Mouse (Mus musculus): Measurements from ENCODE around the gene Gnat3. TPM values are rescaled to one million over a fixed set of nuclear protein-coding genes. Genes with fewer than 3 reads are reported as not detected.

Gnat3 gene
- polyA plus RNA-seq, 1 experiment: 0.46 TPM

- Histone ChIP-seq H3K4me1 (replicated peaks; ENCODE audit: control insufficient read depth, insufficient read depth, low read length) (no peaks in the 10 kb centered on the region), H3K4me3 (ENCODE audit: control insufficient read depth, insufficient read depth, low read length) (no peak overlapping the region), H3K36me3 (ENCODE audit: control insufficient read depth, insufficient read depth, low read length) (no peaks in the 10 kb centered on the region), H3K27ac (ENCODE audit: control insufficient read depth, insufficient read depth, low read length) (no peak overlapping the region), H3K27me3 (ENCODE audit: control insufficient read depth, insufficient read depth, low read length) (no peaks in the 10 kb centered on the region)
- TF ChIP-seq POLR2A (IDR thresholded peaks at IDR 0.05; ENCODE audit: control insufficient read depth, extremely low read depth, insufficient read depth, low read length, poor library complexity) (no peak), CTCF (IDR thresholded peaks at IDR 0.05; ENCODE audit: borderline replicate concordance, control insufficient read depth, extremely low read depth, insufficient read depth, low read length, poor library complexity) (no peak)
- DNase-seq: no peak
- 89% methylated on average over 6 of the region's 6 CpGs for WGBS
Observed at GRCm38 (mm10) chr5:18003675-18004074, 41.3 kb downstream of the Gnat3 start.

DNA sequence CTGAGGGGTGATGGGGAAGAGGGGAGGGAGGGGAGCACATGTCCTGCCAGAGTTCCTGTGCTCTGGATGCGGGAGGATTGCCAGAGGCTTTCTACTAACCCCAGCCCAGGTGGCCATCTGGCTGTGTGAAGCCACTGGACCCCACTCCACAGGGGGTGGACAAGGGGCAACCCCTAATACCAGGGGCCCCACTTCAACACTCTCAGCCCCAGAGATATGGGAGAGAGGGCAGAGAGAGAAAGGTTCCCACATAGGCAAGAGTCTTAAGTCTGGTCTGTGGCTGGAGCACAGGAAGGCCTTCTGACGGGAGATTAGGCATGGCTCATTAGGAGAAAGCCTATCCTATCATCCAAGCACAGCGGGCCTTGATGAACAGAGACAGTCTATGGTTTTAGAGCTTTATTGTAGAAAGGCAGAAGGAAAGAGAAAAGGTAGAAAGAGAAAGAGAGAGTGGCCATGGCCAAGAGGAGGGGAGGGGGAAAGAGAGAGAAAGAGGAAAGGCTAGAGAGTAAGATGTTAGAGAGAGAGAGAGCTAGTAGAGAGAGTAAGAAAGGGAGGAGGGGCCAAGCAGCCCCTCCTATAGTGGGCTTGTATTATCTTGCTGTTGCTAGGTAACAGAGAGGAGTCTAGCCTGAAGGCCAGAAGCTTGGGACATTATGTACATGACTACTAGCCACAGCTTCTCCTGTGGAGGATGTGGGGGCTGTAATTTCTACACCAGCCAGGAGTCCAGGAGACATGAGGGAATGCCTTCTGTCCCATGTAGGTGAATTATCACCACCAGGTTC, 42.7 kb downstream of the Gnat3 start:
- no peaks in the 10 kb centered on the region for H3K36me3 ChIP-seq (ENCODE audit: control insufficient read depth, insufficient read depth, low read length)
- TF ChIP-seq CTCF (IDR thresholded peaks at IDR 0.05; ENCODE audit: borderline replicate concordance, control insufficient read depth, extremely low read depth, insufficient read depth, low read length, poor library complexity) (no peak), POLR2A (IDR thresholded peaks at IDR 0.05; ENCODE audit: control insufficient read depth, extremely low read depth, insufficient read depth, low read length, poor library complexity) (no peak)
- no peaks in the 10 kb centered on the region for H3K4me1 ChIP-seq (replicated peaks; ENCODE audit: control insufficient read depth, insufficient read depth, low read length)
- WGBS: 98% methylated on average over 3 of the region's 3 CpGs
- no peak overlapping the region for H3K4me3 ChIP-seq (ENCODE audit: control insufficient read depth, insufficient read depth, low read length)
- no peak for DNase-seq
- no peaks in the 10 kb centered on the region for H3K27me3 ChIP-seq (ENCODE audit: control insufficient read depth, insufficient read depth, low read length)
- H3K27ac ChIP-seq (ENCODE audit: control insufficient read depth, insufficient read depth, low read length): no peak overlapping the region

GRCm38 (mm10) chr5:18006157-18006556, 43.8 kb downstream of the Gnat3 start:
- no peaks in the 10 kb centered on the region for H3K36me3 ChIP-seq (ENCODE audit: control insufficient read depth, insufficient read depth, low read length)
- no peaks in the 10 kb centered on the region for H3K27me3 ChIP-seq (ENCODE audit: control insufficient read depth, insufficient read depth, low read length)
- WGBS: 90% methylated on average over 2 of the region's 2 CpGs
- DNase-seq: no peak
- H3K4me3 ChIP-seq (ENCODE audit: control insufficient read depth, insufficient read depth, low read length): no peak overlapping the region
- no peak for TF ChIP-seq POLR2A (IDR thresholded peaks at IDR 0.05; ENCODE audit: control insufficient read depth, extremely low read depth, insufficient read depth, low read length, poor library complexity)
- no peak for TF ChIP-seq CTCF (IDR thresholded peaks at IDR 0.05; ENCODE audit: borderline replicate concordance, control insufficient read depth, extremely low read depth, insufficient read depth, low read length, poor library complexity)
- H3K27ac ChIP-seq (ENCODE audit: control insufficient read depth, insufficient read depth, low read length): no peak overlapping the region
- H3K4me1 ChIP-seq (replicated peaks; ENCODE audit: control insufficient read depth, insufficient read depth, low read length): no peaks in the 10 kb centered on the region

GRCm38 (mm10) chr5:18007067-18007466, 44.7 kb downstream of the Gnat3 start:
- Histone ChIP-seq H3K27ac (ENCODE audit: control insufficient read depth, insufficient read depth, low read length) (no peak overlapping the region), H3K4me1 (replicated peaks; ENCODE audit: control insufficient read depth, insufficient read depth, low read length) (no peaks in the 10 kb centered on the region), H3K27me3 (ENCODE audit: control insufficient read depth, insufficient read depth, low read length) (no peaks in the 10 kb centered on the region), H3K36me3 (ENCODE audit: control insufficient read depth, insufficient read depth, low read length) (no peaks in the 10 kb centered on the region), H3K4me3 (ENCODE audit: control insufficient read depth, insufficient read depth, low read length) (no peak overlapping the region)
- no peak for TF ChIP-seq POLR2A (IDR thresholded peaks at IDR 0.05; ENCODE audit: control insufficient read depth, extremely low read depth, insufficient read depth, low read length, poor library complexity)
- TF ChIP-seq CTCF (IDR thresholded peaks at IDR 0.05; ENCODE audit: borderline replicate concordance, control insufficient read depth, extremely low read depth, insufficient read depth, low read length, poor library complexity): no peak
- DNase-seq: no peak

GRCm38 (mm10) chr5:18010301-18010700, 48.0 kb downstream of the Gnat3 start:
- Histone ChIP-seq H3K27me3 (ENCODE audit: control insufficient read depth, insufficient read depth, low read length) (no peaks in the 10 kb centered on the region), H3K36me3 (ENCODE audit: control insufficient read depth, insufficient read depth, low read length) (no peaks in the 10 kb centered on the region), H3K4me1 (replicated peaks; ENCODE audit: control insufficient read depth, insufficient read depth, low read length) (no peaks in the 10 kb centered on the region), H3K27ac (ENCODE audit: control insufficient read depth, insufficient read depth, low read length) (no peak overlapping the region), H3K4me3 (ENCODE audit: control insufficient read depth, insufficient read depth, low read length) (no peak overlapping the region)
- no peak for TF ChIP-seq CTCF (IDR thresholded peaks at IDR 0.05; ENCODE audit: borderline replicate concordance, control insufficient read depth, extremely low read depth, insufficient read depth, low read length, poor library complexity)
- no peak for TF ChIP-seq POLR2A (IDR thresholded peaks at IDR 0.05; ENCODE audit: control insufficient read depth, extremely low read depth, insufficient read depth, low read length, poor library complexity)
- no peak for DNase-seq
- WGBS: 89% methylated on average over 5 of the region's 5 CpGs

- TF ChIP-seq POLR2A (IDR thresholded peaks at IDR 0.05; ENCODE audit: control insufficient read depth, extremely low read depth, insufficient read depth, low read length, poor library complexity) (no peak), CTCF (IDR thresholded peaks at IDR 0.05; ENCODE audit: borderline replicate concordance, control insufficient read depth, extremely low read depth, insufficient read depth, low read length, poor library complexity) (no peak)
- 7% methylated on average over 2 of the region's 2 CpGs for WGBS
- no peaks in the 10 kb centered on the region for H3K27me3 ChIP-seq (ENCODE audit: control insufficient read depth, insufficient read depth, low read length)
- DNase-seq: no peak
- no peak overlapping the region for H3K27ac ChIP-seq (ENCODE audit: control insufficient read depth, insufficient read depth, low read length)
- H3K4me3 ChIP-seq (ENCODE audit: control insufficient read depth, insufficient read depth, low read length): no peak overlapping the region
- H3K36me3 ChIP-seq (ENCODE audit: control insufficient read depth, insufficient read depth, low read length): no peaks in the 10 kb centered on the region
- no peaks in the 10 kb centered on the region for H3K4me1 ChIP-seq (replicated peaks; ENCODE audit: control insufficient read depth, insufficient read depth, low read length)
Observed at GRCm38 (mm10) chr5:18013196-18013595, 50.8 kb downstream of the Gnat3 start.
